Mouse (Mus musculus): ENCODE data around the gene Zfp870. TPM values are rescaled to one million over a fixed set of nuclear protein-coding genes. Genes with fewer than 3 reads are reported as not detected.
"Not testable (repeated sequence)": the region's sequence is repeated elsewhere in the genome, so short reads cannot be mapped to it uniquely, and the experiment has no call there.

Gene Zfp870
- polyA plus RNA-seq, 1 experiment = not detected

DNA sequence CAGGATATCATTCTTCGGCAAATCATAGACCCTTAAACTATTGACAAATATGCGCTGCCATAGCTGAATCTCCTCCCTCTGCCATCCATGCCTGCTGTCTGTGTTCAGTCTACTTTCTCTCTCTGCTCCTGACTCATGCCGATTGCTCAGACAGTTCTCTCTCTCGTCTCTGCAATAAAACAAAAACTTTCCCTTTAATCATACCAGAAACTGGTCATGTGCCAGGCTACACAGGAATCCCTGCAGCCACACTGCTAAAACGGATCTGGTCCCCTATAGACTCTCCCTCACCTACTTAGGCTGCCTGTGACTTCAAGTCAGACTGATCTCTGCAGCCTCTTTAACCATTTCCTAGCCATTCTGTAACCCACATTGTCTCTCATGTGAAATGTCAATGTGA, 18.7 kb downstream of the Zfp870 start:
- Histone ChIP-seq H3K4me3 (replicated peaks) (no peak overlapping the region), H3K27me3 (replicated peaks) (peaks cover 17% of the 10 kb centered on the region), H3K4me1 (peaks cover 5% of the 10 kb centered on the region; the same call in 1 of the 2 replicates), H3K36me3 (replicated peaks; ENCODE audit: low read length) (no peaks in the 10 kb centered on the region), H3K9me3 (peaks cover 9% of the 10 kb centered on the region)
- TF ChIP-seq GATA1 (IDR thresholded peaks at IDR 0.05; ENCODE audit: borderline replicate concordance, low read length) = no peak
- TF ChIP-seq FLI1 (IDR thresholded peaks at IDR 0.05; ENCODE audit: low read length) = no peak

DNA sequence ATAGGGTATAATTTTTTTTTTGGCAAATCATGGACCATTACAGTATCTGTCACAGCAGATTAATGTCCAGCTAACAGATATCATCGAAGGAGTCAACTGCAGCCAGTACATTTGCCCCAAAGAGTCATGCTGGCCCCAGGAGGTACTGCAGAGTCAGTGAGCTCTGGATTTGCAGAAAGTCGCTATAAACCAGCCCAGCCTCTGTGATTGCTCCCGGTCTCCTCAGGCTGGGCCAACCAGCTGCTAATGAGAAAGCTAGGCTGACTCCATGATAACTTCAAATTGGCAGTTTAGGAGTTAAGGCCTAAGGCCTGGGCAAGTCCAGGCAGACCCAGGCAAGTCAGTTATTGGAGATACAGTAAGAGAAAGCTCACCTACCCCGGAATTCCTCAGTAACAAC, 19.4 kb downstream of the Zfp870 start:
- H3K36me3 ChIP-seq (replicated peaks; ENCODE audit: low read length) = no peaks in the 10 kb centered on the region
- H3K9me3 ChIP-seq = peaks cover 5% of the 10 kb centered on the region
- no peaks in the 10 kb centered on the region for H3K4me1 ChIP-seq
- peaks cover 11% of the 10 kb centered on the region for H3K27me3 ChIP-seq (replicated peaks)
- no peak for TF ChIP-seq FLI1 (IDR thresholded peaks at IDR 0.05; ENCODE audit: low read length)
- no peak for TF ChIP-seq GATA1 (IDR thresholded peaks at IDR 0.05; ENCODE audit: borderline replicate concordance, low read length)
- H3K4me3 ChIP-seq (replicated peaks) = no peak overlapping the region

DNA sequence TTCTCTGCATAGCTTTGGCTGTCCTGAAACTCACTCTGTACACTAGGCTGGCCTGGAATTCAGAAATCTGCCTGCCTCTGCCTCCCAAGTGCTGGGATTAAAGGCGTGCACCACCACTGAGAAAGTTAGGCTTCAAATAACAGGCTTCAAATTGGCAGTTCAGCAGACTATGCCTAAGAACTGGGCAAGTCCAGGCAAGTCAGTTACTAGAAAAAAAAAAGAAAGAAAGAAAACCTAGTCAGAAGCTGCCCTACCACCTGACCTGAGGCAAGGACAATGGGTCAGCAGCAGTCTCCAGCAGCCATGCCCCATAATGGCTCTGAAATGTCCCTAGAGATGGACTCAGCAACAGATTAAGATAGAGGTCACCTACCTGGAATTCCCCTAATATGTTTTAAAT, 20.0 kb downstream of the Zfp870 start:
- TF ChIP-seq GATA1 (IDR thresholded peaks at IDR 0.05; ENCODE audit: borderline replicate concordance, low read length) = no peak
- H3K4me1 ChIP-seq = no peaks in the 10 kb centered on the region
- H3K36me3 ChIP-seq (replicated peaks; ENCODE audit: low read length) = no peaks in the 10 kb centered on the region
- no peak overlapping the region for H3K4me3 ChIP-seq (replicated peaks)
- H3K9me3 ChIP-seq = peaks cover 5% of the 10 kb centered on the region
- H3K27me3 ChIP-seq (replicated peaks) = peaks cover 6% of the 10 kb centered on the region

DNA sequence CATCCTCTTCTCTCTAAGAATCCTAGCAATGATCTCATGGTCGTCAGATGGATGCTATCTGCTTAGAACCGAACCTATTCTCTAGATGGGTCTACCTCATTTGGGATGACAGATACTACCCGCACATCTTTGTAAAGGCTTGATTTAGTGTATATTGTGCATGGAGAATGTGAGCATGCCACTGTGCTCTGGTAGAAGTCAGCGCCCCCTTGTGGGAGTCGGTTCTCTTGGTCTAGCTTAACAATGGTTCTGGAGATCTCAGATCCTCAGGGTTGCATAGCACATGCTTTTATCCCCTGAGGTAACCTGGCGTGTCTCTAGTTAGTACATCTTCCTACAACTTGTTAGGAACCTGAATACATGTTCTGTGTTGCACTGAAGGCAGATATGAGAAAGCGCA, 24.2 kb downstream of the Zfp870 start:
- H3K9me3 ChIP-seq; H3K4me3 ChIP-seq (replicated peaks); H3K27me3 ChIP-seq (replicated peaks); H3K4me1 ChIP-seq; H3K36me3 ChIP-seq (replicated peaks; ENCODE audit: low read length): not testable (repeated sequence)

DNA sequence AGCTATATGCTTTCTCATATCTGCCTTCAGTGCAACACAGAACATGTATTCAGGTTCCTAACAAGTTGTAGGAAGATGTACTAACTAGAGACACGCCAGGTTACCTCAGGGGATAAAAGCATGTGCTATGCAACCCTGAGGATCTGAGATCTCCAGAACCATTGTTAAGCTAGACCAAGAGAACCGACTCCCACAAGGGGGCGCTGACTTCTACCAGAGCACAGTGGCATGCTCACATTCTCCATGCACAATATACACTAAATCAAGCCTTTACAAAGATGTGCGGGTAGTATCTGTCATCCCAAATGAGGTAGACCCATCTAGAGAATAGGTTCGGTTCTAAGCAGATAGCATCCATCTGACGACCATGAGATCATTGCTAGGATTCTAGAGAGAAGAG, 34.7 kb downstream of the Zfp870 start:
- H3K36me3 ChIP-seq (replicated peaks; ENCODE audit: low read length); H3K4me1 ChIP-seq; H3K27me3 ChIP-seq (replicated peaks); H3K9me3 ChIP-seq; H3K4me3 ChIP-seq (replicated peaks): not testable (repeated sequence)

DNA sequence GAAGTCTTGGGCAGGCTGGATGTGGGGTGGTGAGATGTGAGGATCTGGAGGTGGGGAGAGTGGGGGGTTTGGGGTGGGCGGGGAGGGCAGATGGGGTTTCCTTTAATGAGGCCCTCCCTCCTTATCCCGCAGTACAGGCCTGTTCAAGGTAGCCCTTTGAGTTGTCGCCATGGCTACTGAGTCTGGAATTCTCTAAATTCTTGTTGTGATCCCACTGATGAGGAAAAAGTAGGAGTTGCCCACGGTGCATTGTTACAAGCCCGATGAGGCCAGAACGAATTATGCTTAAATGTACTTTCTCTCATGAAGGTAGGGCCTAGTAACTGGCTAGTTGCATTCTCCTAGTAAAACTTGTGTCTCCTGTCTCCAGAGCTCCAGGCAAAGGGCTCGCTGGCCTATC, 39.9 kb downstream of the Zfp870 start:
- no peak for TF ChIP-seq GATA1 (IDR thresholded peaks at IDR 0.05; ENCODE audit: borderline replicate concordance, low read length)
- no peak for TF ChIP-seq FLI1 (IDR thresholded peaks at IDR 0.05; ENCODE audit: low read length)
- no peaks in the 10 kb centered on the region for H3K36me3 ChIP-seq (replicated peaks; ENCODE audit: low read length)
- H3K27me3 ChIP-seq (replicated peaks) = peaks cover 6% of the 10 kb centered on the region
- peaks cover 8% of the 10 kb centered on the region for H3K9me3 ChIP-seq
- H3K4me3 ChIP-seq (replicated peaks) = no peak overlapping the region
- no peaks in the 10 kb centered on the region for H3K4me1 ChIP-seq

DNA sequence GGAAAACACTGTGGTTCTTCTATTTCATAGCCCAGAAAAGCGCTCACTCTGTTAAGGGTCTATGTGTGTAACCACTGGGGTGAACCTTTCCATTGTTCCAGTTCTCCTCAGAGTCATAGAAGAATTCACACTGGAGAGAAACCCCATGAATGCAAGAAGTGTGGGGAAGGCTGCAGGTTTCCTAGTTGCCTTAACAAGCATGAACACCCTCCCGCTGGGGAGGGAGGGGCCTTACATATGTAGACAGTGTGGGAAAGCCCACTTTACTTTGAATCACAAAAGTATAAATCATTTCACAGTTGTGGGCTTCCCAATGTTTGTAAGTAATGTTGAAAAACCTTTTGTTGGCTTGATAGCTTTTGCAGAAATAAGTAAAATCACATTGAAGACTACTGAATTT, 50.1 kb downstream of the Zfp870 start:
- TF ChIP-seq GATA1 (IDR thresholded peaks at IDR 0.05; ENCODE audit: borderline replicate concordance, low read length) = no peak
- TF ChIP-seq FLI1 (IDR thresholded peaks at IDR 0.05; ENCODE audit: low read length) = no peak

DNA sequence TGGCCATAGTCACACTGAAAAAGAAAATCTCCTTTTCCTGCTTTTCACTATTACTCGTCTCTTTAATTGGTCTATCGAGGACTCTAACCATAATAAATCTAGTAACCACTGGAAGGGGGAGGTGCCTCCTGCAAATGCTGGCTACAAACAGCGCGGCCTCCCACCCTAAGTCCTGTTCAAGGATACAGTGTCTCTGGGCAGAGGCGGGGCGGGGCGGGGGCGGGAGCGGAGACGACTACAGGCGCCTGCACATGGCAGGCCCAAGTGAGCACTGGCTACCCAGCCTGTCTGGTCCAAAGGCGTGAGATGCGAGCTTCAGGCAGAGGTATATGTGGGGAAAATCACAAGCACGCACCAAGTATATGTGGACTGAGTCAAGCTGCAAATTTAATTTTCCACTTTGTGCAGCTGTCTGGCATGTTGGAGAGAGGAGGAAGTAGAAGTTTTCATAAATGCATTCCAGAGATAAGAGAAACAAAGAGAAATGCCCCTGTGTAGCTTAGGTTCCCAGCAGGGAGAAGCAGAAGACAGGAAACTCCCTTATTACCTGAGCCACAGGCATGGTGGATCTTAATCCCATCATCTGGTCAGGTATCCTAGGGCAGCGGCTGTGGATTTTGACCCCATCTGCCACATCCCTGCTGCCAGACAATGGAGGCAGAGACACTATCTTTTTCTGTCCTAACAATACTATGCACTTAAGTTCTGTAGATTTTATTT, 52.2 kb downstream of the Zfp870 start:
- no peak overlapping the region for H3K4me3 ChIP-seq (replicated peaks)
- H3K27me3 ChIP-seq (replicated peaks) = peaks cover 8% of the 10 kb centered on the region
- H3K9me3 ChIP-seq = peaks cover 12% of the 10 kb centered on the region
- H3K36me3 ChIP-seq (replicated peaks; ENCODE audit: low read length) = no peaks in the 10 kb centered on the region
- TF ChIP-seq FLI1 (IDR thresholded peaks at IDR 0.05; ENCODE audit: low read length) (no peak), GATA1 (IDR thresholded peaks at IDR 0.05; ENCODE audit: borderline replicate concordance, low read length) (no peak)
- no peaks in the 10 kb centered on the region for H3K4me1 ChIP-seq

More for the DNA sequence above, 50.1 kb downstream of the Zfp870 start:
- Histone ChIP-seq H3K4me3 (replicated peaks) (no peak overlapping the region), H3K36me3 (replicated peaks; ENCODE audit: low read length) (no peaks in the 10 kb centered on the region), H3K9me3 (peaks cover 20% of the 10 kb centered on the region), H3K4me1 (no peaks in the 10 kb centered on the region), H3K27me3 (replicated peaks) (peaks cover 5% of the 10 kb centered on the region)

DNA sequence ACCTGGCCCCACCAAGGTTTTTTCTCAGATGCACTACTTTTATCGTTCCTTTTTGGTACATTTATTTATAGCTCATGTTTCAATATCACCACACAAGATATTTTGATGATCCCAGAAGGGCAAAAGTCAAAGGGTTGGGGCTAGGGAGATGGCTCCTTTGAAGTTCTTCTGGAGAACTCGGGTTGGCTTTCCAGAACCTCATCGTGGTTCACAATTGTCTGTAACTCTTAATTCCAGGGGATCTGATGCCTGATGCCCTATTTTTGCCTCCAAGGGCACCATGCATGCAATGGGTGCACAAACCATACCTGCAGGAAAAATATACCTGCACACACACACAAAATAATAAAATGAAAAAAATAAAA, 61.0 kb downstream of the Zfp870 start:
- H3K4me3 ChIP-seq (replicated peaks) = peak overlapping the region; percentile 96
- TF ChIP-seq FLI1 (IDR thresholded peaks at IDR 0.05; ENCODE audit: low read length) (no peak), GATA1 (IDR thresholded peaks at IDR 0.05; ENCODE audit: borderline replicate concordance, low read length) (no peak)
- peaks cover 12% of the 10 kb centered on the region for H3K36me3 ChIP-seq (replicated peaks; ENCODE audit: low read length)
- peaks cover 19% of the 10 kb centered on the region for H3K4me1 ChIP-seq
- H3K27me3 ChIP-seq (replicated peaks) = no peaks in the 10 kb centered on the region
- H3K9me3 ChIP-seq = no peaks in the 10 kb centered on the region

DNA sequence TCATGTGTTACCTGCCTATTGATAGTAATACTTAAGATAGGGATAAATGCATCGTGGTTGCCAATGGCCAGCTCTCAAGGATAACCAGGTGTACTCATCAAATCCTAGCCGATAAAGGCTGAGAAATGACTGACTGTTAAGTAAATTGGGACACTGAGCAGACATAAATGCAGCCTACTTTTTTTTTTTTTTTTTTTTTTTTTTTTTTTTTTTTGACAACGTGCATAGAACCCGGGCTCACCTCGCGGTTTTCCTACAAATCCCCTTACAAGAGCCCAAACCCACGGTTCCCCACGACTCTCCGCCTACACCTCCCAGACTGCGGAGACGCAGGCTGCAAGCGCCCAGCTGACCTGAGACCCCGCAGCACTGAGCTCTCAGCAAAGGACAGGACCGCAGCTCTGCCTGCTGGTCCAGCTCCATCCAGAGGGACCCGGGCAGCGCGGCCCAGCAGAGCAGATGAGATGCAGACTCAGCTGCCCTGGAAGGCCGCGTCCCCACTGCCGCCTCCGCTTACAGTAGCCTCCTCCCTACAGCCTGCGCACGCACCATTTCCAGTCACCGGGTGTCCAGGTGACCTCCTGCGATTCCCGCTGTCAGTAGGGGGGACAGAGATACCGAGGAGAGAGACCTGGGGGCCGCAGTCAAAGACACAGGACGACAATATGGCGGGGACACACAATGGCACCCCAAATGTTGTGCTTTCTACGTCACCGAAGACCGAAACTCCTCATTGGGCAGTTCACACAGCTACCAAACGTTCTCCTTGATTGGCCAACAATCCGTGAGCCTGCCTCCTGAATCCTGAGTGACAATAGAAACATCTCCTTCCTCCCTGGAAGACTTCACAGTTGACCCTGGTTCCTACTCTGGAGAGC, 61.7 kb downstream of the Zfp870 start, which contains the start of gene Zfp799:
Gene Zfp799 (minus strand): TSS at position 722 of the 878 bp plus-strand sequence.
- Histone ChIP-seq H3K4me1 (peaks cover 19% of the 10 kb centered on the region), H3K36me3 (replicated peaks; ENCODE audit: low read length) (peaks cover 18% of the 10 kb centered on the region), H3K27me3 (replicated peaks) (no peaks in the 10 kb centered on the region), H3K9me3 (no peaks in the 10 kb centered on the region), H3K4me3 (replicated peaks) (peak within 1 kb of the TSS; percentile 96)
- TF ChIP-seq GATA1 (IDR thresholded peaks at IDR 0.05; ENCODE audit: borderline replicate concordance, low read length) (no peak), FLI1 (IDR thresholded peaks at IDR 0.05; ENCODE audit: low read length) (no peak)

Other genes starting within 250 kb of the Zfp870 start
- gene Cyp4f40, start 232.7 kb downstream of the Zfp870 start, polyA plus RNA-seq (2012; ENCODE audit: insufficient read depth, low replicate concordance) = 0.74 and 22.2 TPM in 2 replicates
- gene Cyp4f15, start 206.0 kb downstream of the Zfp870 start, polyA plus RNA-seq (2012; ENCODE audit: insufficient read depth, low replicate concordance) = not detected in 2 replicates
- 0.16 TPM in 1 of 2 replicates, not detected in the other for gene Zfp871, start 103.4 kb downstream of the Zfp870 start, polyA plus RNA-seq (2012; ENCODE audit: insufficient read depth, low replicate concordance)
- gene Zfp811, start 81.7 kb downstream of the Zfp870 start, polyA plus RNA-seq (2012; ENCODE audit: insufficient read depth, low replicate concordance) = not detected in 2 replicates
- gene Zfp799, start 61.4 kb downstream of the Zfp870 start, polyA plus RNA-seq (2012; ENCODE audit: insufficient read depth, low replicate concordance) = 0.11 TPM in 1 of 2 replicates, not detected in the other
- not detected in 2 replicates for gene Cyp4f14, start 25.7 kb upstream of the Zfp870 start, polyA plus RNA-seq (2012; ENCODE audit: insufficient read depth, low replicate concordance)
- gene Cyp4f13, start 55.8 kb upstream of the Zfp870 start, polyA plus RNA-seq (2012; ENCODE audit: insufficient read depth, low replicate concordance) = 18.1 and 31.7 TPM in 2 replicates
- 0.04 TPM in 1 of 2 replicates, not detected in the other for gene Zfp472, start 74.2 kb upstream of the Zfp870 start, polyA plus RNA-seq (2012; ENCODE audit: insufficient read depth, low replicate concordance)
- 0.26 TPM in 1 of 2 replicates, not detected in the other for gene Zfp952, start 101.5 kb upstream of the Zfp870 start, polyA plus RNA-seq (2012; ENCODE audit: insufficient read depth, low replicate concordance)
- 1.4 TPM in 1 of 2 replicates, not detected in the other for gene Zfp763, start 141.8 kb upstream of the Zfp870 start, polyA plus RNA-seq (2012; ENCODE audit: insufficient read depth, low replicate concordance)
- gene 4921501E09Rik, start 176.4 kb upstream of the Zfp870 start, polyA plus RNA-seq (2012; ENCODE audit: insufficient read depth, low replicate concordance) = not detected in 2 replicates
- gene Zfp563, start 197.7 kb upstream of the Zfp870 start, polyA plus RNA-seq (2012; ENCODE audit: insufficient read depth, low replicate concordance) = not detected in 2 replicates
- not detected in 2 replicates for gene Morc2b, start 248.0 kb upstream of the Zfp870 start, polyA plus RNA-seq (2012; ENCODE audit: insufficient read depth, low replicate concordance)

All from megakaryocyte, embryonic 14.5 days (primary cell).